Mouse (Mus musculus) ES-E14 (cell line): Measurements from ENCODE around the gene Sestd1.

Experiments
- CHD2 ChIP-seq: IDR thresholded peaks from 2 replicates; pipeline ENCODE4 v1.6.1; 2014; ENCODE audit warnings: mild to moderate bottlenecking, low read depth, low read length, inconsistent platforms
- HCFC1 ChIP-seq: IDR thresholded peaks from 2 replicates; pipeline ENCODE4 v1.6.1; 2012; ENCODE audit warnings: low read length, inconsistent platforms, borderline replicate concordance; ENCODE audit not compliant: insufficient read depth
- MAFK ChIP-seq: IDR thresholded peaks from 2 replicates; pipeline ENCODE4 v1.6.1; 2014; ENCODE audit warnings: mild to moderate bottlenecking, low read depth, low read length, inconsistent platforms; ENCODE audit not compliant: insufficient read depth
- ZC3H11A ChIP-seq: IDR thresholded peaks from 2 replicates; pipeline ENCODE4 v1.6.1; 2012; ENCODE audit warnings: low read depth, mild to moderate bottlenecking, inconsistent platforms, low read length, borderline replicate concordance
- ZNF384 ChIP-seq: IDR thresholded peaks from 2 replicates; pipeline ENCODE4 v1.6.1; 2012; ENCODE audit warnings: low read depth, low read length, inconsistent platforms

- TF ChIP-seq CHD2 (no peak), MAFK (no peak), ZNF384 (no peak), HCFC1 (no peak), ZC3H11A (no peak)
These were observed 82.1 kb downstream of the Sestd1 start for GRCm38 (mm10) chr2:77198246-77198645.
